Mouse (Mus musculus) kidney, adult 2 months (tissue): ENCODE data around the gene Rbm48.

Experiments
- CTCF ChIP-seq: fragments of 200-500 bp; conservative IDR thresholded peaks from 2 replicates; pipeline ENCODE4 v1.5.1; 2011; ENCODE audit warnings: low read depth, mild to moderate bottlenecking, control low read depth, low read length, moderate library complexity, mixed read lengths; ENCODE audit not compliant: insufficient read depth, insufficient read length
- POLR2A ChIP-seq: fragments of 200-500 bp; IDR thresholded peaks from one replicate; pipeline ENCODE4 v1.6.1; 2011; ENCODE audit warnings: low read depth, low read length, control low read depth

- TF ChIP-seq CTCF (peak; percentile 31; the same call in 1 of the 2 replicates), POLR2A (no peak)
Measured at GRCm38 (mm10) chr5:3633951-3634350, 37.6 kb upstream of the Rbm48 start.
